Mouse (Mus musculus) lung, adult 18-20 months (tissue): ENCODE data around the gene Arpp21.
"Not testable (repeated sequence)": the region's sequence is repeated elsewhere in the genome, so short reads cannot be mapped to it uniquely, and the experiment has no call there.

Experiments
- DNase-seq, 2 experiments: peaks; one replicate each; pipeline ENCODE4 v3.0.0; 2022; ENCODE audit warnings: mixed read lengths in 2 of 2

The Arpp21 gene

GRCm38 (mm10) chr9:112100841-112101595 lies 134.7 kb downstream of the Arpp21 start:
- no peak for DNase-seq

GRCm38 (mm10) chr9:112098267-112098666 lies 137.5 kb downstream of the Arpp21 start:
- no peak for DNase-seq

- no peak for DNase-seq
Observed at GRCm38 (mm10) chr9:112095708-112096107, 140.0 kb downstream of the Arpp21 start.

GRCm38 (mm10) chr9:112095198-112095597 lies 140.5 kb downstream of the Arpp21 start:
- no peak for DNase-seq

GRCm38 (mm10) chr9:112078903-112079302 lies 156.8 kb downstream of the Arpp21 start:
- DNase-seq, result no peak

DNA sequence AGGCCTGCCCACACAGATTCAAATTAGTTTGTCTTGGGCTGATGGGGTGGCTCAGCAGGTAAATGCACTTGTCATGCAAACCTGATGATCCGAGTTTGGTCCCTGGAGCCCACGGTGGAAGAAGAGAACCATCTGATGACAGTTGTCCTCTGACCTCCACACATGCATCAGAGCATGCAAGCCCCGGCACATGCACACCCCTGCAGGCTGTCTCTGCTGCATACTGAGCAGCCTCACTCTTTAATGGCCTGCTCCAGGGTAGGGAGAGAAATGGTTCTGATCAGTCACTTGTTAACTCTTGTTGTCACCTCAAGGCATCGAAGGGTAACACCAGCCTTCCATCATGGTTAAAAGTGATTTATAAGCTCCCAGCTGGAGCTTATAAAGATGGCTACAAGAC lies 157.3 kb downstream of the Arpp21 start:
- no peak for DNase-seq

- no peak for DNase-seq
Observed at GRCm38 (mm10) chr9:112075273-112075672, 160.5 kb downstream of the Arpp21 start.

GRCm38 (mm10) chr9:112074872-112075271 lies 160.9 kb downstream of the Arpp21 start:
- no peak for DNase-seq

- DNase-seq, result no peak
Observed at GRCm38 (mm10) chr9:112071368-112071767, 164.4 kb downstream of the Arpp21 start.

DNA sequence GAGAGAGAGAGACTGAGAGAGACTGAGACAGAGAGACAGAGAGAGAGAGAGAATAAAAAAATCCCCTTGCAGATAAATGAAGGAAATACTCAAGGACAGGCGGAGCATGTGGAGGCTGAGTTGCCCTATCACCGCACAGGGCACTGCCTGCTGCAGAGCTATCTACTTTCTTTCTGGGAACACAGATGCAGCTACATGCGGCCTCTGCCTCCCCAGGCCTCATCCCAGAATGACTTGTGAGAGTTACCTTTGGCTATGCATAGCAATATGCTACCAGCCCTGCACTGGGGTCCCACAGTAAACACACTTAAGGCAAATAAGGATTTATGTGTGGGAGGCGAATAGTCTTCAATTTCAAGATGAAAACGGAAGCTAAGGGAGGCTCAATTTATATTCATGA lies 164.8 kb downstream of the Arpp21 start:
- DNase-seq, result no peak

- no peak for DNase-seq
Observed at GRCm38 (mm10) chr9:112068250-112068649, 167.5 kb downstream of the Arpp21 start.

- DNase-seq, result no peak
Observed at GRCm38 (mm10) chr9:112060696-112061425, 174.9 kb downstream of the Arpp21 start.

DNA sequence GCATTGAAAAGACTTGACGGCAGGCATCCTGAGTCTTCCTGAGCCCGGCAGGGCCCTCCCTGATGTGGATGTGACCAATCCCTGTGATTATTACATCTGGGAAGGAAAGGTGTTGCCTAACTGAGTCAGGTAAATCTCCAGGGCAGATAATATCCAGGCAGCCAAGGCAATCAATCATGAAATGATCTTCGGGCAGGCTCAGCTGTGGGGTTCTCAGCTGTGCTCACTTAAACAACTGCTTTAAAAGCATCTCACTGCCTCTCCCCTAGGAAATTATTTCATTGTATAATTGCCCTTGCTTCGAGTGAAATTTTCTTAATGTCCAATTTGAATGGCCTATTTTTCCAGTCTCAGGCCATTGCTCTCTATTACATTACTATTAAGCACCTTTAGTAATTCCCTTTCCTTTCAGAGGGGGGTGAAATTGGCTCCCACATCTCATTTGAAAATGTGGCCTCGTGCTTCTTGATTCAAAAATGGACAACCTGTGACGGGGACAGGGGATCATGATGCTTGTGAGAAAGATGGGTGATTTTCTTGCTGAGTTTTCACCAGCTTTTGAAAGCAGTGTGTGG lies 180.8 kb downstream of the Arpp21 start:
- no peak for DNase-seq

- no peak for DNase-seq
Observed at GRCm38 (mm10) chr9:112047903-112048467, 187.8 kb downstream of the Arpp21 start.

GRCm38 (mm10) chr9:112040566-112040965 lies 195.2 kb downstream of the Arpp21 start:
- no peak for DNase-seq

- no peak for DNase-seq
Observed at GRCm38 (mm10) chr9:112037732-112038131, 198.0 kb downstream of the Arpp21 start.

DNA sequence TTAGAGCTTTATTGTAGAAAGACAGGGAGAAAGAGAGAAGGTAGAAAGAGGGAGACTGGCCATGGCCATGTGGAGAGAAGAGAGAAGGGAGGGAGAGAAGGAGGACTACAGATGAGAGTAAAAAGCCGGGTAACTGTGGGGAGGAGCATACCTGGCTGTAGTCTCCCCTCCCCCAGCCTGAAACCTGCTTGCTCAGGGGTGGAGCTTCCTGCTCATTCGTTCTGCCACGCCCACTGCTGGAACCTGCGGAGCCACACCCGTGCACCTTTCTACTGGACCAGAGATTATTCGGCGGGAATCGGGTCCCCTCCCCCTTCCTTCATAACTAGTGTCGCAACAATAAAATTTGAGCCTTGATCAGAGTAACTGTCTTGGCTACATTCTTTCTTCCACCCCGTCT lies 201.9 kb downstream of the Arpp21 start:
- not testable (repeated sequence) for DNase-seq

GRCm38 (mm10) chr9:112032169-112032568 lies 203.6 kb downstream of the Arpp21 start:
- no peak for DNase-seq

DNA sequence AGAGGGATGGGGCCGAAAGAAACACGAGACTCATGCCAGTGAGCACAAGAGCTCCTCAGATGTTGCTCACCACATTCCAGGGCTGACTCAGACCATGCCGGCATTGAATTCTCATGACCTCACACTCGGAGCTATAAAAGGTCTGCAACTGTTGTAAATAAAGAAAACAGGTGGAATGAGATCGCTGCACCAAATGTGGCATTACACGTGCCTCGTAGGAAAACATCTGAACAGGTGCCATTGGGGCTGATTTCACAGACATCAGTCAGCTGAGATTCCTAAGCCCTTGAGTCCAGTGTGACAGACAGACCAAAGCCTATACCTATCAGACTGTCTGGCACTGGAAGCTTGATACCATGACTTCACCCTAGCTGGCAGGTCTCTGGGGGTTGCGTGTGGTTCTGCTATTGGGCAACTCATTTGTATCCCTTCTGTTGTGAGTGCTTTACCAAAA lies 212.1 kb downstream of the Arpp21 start:
- no peak for DNase-seq

DNA sequence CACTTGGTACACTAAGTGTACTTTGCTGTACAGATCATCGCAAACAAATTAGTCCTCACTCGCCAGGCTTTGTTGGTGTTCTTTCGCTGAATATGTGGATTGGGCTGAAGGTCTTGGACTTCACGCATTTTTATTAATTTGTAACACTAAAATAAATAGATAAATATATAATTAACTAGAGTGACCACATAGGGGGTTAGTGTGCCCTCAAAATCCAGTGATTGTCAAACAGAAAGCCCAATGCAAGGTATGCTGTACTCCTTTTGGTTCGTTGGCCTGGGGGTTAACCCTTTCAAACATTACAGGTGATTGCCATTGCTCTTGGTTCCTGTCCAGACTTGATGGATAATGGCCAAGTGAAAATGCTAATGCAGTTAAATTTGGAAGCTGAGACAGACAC lies 212.6 kb downstream of the Arpp21 start:
- no peak for DNase-seq
